Mouse (Mus musculus): Measurements from ENCODE around the gene Wdr95.

Wdr95 gene

GRCm38 (mm10) chr5:149634409-149635035 lies 106.0 kb downstream of the Wdr95 start:
- DNase-seq = no peak

DNA sequence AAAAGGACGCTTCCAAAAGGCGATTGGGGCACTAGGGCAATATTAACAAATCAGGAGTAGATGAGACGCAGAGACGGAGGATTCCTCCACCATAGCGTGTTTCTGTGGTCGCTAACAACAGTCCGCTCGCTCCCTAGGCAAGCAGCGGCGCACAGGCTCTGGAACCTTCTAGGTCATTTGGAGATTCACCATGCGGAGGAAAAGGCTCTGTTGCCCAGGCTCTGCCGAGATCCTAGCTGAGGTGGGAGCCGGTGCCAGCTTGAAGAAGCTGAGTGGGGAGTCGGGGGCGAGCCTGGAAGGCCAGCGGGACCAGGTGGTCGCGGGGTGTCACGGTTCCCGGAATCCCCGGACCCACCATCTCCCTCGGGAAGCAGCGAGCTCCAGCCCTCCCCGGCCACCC lies 107.1 kb downstream of the Wdr95 start:
- no peak for DNase-seq

- peak; percentile 98 for DNase-seq
Observed at GRCm38 (mm10) chr5:149636075-149636920, 107.8 kb downstream of the Wdr95 start, which contains the start of gene Hsph1. Hsph1 (minus strand) TSS chr5:149636376.

- DNase-seq = no peak
Observed at GRCm38 (mm10) chr5:149637306-149637705, 108.8 kb downstream of the Wdr95 start.

- DNase-seq = no peak
Observed at GRCm38 (mm10) chr5:149641277-149641892, 112.9 kb downstream of the Wdr95 start.

DNA sequence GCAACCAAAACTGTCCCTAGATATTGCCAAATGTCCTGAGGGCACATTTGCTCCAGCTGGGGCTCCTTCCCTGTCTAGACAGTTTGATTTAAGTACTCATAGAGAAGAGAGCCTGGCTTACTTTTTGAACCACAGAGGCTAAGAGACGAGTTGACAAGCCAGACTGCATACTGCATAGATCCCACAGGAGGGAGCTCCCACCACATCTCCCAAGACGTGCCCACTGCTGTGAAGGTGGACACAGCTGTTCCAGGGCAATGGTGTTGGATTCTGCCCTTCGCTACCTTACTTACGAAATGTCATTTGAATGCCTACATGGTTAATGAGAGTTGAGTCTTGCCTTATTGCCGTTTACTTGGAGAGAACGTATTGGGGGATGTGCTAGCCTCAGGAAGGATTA lies 113.9 kb downstream of the Wdr95 start:
- DNase-seq = peak; percentile 18

DNA sequence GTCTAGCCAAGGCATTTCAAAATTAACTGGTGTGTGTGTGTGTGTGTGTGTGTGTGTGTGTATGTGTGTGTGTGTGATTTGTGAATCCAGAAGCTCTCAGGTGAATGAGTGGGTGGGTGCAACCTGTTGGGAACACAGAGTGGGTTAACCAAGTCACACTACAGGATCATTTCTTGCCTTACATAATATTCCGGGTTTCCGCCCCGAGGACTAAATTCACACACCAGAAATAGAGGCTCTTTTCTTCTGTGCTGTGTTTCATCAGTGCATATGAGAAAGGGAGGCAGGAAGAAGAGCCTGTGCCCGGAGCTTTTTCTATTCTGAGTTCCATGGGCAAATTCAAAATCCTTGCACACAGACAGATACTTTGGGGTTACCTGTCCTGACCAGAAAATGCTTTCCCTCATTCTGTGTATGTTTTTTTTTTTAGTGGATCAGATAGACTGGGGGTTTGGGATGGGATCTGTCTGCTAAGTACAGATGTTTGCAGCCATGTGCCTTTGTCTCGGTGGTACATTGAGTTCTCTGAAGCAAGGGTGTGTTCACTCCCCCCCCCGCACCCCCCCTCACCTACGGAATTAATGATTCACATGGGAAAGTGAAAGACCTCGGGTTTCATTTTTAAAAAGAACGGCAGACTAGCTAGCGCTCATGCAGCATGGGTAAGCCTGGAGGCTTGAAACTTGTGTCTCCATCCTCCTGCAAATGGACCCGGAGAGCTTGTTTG lies 114.5 kb downstream of the Wdr95 start:
- DNase-seq = no peak

DNA sequence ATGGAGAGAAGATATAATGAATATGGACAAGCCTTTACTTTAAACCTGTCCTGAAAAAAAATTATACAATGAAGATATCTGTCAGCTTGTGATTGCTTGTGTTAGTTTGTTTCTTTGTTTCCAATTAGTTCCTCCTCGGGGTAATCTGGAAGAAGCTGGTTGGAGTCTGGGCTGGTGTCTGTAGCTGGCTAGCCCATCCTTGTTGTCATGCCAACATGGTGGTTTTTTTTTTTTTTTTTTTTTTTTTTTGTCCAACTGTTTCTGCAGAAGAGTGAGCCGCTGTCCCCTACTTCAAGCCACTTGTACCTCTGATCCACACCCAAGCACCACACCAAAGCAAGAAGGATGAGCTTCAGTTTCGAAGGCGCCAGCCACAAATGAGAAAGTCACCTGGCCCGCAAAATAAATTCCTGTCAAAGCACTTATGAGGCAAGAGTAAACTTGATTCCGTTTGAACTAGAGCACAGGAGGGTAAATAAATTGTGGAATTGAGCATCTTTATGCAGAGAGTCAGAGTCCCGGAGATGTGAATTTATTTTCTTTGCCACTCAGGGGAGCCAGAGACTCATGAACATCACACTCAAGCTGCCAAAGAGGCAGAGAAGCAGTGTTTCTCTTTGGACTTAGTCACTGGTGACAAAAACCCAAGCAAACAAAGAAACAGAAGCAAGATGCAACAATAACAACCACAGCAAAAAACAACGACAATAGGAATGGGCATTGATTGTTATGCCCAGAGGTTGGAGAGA lies 119.1 kb downstream of the Wdr95 start:
- no peak for DNase-seq

DNA sequence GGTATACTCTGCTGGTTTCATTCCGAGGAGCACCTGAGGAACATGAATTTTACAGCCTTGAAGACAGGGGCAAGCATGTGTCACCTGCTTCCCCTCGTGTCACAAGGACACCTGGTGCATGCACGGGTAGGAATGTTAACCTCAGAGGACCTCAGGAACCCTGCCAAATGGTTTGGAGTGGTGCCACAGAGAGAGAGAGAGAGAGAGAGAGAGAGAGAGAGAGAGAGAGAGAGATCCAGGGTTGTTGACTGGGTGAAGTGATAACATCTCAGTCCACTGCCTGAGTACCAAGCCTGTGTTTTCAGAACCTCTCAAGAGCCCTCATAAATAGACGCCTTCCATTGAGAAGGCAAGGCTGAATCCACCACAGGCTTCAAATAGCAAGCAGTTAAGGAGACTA lies 119.7 kb downstream of the Wdr95 start:
- peak; percentile 15 for DNase-seq

DNA sequence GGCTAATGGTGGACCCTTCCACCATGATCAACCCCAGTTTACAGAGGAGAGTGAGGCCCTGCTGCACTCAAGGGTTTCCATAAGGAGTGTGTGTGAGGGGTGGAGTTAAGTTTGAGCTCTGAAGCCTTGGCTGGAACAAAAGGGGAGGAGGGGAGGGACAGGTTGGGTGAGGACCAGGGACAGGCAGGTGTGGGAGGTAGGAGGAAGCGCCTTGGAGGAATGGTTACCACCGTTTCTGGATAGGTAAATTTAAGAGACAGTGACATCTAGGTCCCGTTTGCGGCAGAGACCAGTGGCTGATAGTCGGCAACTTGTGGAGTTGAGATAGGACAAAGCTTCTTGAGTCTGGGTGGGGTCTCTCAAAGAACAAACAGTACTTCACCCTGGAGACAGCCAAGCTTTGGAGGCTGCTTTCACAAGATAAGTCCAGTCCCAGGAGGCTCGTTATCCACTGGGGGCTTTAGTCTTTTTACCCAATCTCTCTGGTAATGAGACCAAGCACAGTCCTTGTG lies 120.5 kb downstream of the Wdr95 start:
- no peak for DNase-seq

- DNase-seq = no peak
Observed at GRCm38 (mm10) chr5:149649499-149650178, 121.2 kb downstream of the Wdr95 start.

GRCm38 (mm10) chr5:149650179-149650553 lies 121.7 kb downstream of the Wdr95 start:
- DNase-seq = no peak

DNA sequence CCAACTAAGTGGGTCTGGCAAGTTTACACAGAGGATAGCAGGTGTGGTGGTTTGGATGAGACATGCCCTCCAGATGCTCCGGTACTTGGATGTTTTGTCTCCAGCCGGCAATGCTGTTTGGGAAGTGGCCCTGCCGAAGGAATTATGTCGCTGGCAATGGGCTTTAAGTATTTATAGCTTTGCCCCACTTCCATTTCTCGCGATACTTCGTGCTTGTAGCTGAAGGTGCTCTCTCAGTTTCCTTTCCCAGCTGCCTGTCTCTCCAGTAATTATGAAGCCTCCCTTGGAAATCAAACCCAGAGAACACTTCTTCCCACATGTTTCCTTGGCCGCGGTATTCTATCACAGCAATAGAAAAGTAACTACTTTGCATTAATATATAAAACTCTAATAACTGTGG lies 127.2 kb downstream of the Wdr95 start:
- DNase-seq = no peak

DNA sequence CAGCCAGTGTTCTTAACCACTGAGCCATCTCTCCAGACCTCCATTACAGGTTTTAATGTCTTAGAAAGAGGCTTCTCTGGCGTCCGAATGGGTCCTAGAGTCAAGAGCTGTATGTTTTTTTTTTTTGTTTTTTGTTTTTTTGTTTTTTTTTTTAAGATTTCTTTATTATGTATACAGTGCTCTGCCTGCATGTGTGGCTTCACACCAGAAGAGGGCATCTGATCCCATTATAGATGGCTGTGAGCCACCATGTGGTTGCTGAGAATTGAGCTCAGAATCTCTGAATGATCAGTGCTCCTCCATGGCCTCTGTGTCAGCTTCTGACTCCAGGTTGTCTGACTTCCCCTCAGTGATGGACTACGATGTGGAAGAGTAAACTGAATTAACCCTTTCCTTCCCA lies 129.5 kb downstream of the Wdr95 start:
- no peak for DNase-seq

DNA sequence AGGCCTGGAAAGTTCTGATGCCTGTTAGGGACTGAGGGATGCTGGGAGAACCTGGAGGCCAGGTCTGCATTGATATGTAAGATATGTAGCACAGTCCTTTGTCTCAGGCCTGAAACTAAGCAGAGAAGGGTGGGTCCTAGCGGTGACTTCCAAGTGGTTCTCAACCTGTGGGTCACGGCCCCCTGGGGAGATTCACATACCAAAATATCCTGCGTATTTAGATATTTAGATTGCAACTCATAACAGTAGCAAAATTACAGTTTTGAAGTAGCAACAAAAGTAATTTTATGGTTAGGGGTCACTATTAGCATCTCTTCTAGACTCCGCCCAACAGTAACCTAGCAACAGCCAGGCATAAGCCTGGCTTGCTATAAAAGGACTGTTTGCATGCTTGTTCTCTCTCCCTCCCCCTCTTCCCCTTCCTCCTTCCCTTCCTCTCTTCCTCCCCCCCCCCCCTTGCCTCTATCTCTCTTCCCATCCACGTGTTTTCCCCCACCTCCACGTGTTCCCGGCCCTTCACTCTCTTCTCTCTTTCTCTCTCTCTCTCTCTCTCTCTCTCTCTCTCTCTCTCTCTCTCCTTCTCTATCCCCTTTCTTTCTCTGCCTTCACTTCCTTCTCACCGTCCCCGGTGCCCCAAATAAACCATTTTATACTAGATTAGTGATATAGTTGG lies 130.4 kb downstream of the Wdr95 start:
- no peak for DNase-seq

DNA sequence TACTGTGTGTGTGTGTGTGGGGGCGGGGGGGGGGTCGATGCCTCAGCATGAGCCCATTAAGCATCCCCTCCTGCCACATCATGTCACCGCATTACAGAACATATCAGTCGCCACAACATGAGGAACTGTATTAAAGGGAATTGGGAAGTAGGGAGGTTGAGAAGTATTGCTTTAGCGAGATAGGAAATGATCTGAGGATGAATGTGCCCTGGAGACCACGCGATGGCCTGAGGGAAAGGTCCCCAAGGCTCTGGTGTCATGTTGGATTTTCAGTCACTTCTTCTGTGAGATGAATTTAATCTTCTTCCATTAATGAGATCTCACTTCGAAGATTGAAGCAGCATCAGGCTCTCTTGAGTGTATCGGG lies 130.9 kb downstream of the Wdr95 start:
- no peak for DNase-seq

- DNase-seq = no peak
Observed at GRCm38 (mm10) chr5:149661428-149661827, 132.9 kb downstream of the Wdr95 start.
